Mouse (Mus musculus) liver, embryonic 14.5 days (tissue): ENCODE data around the gene Sgms2.

Experiments used
- CTCF ChIP-seq: IDR thresholded peaks from 2 replicates; pipeline ENCODE4 v1.5.1; 2016; ENCODE audit warnings: antibody characterized with exemption, low read depth, control low read depth
- EP300 ChIP-seq: IDR thresholded peaks from 2 replicates; pipeline ENCODE4 v1.6.1; 2016; ENCODE audit warnings: antibody characterized with exemption, low read depth

- peak; percentile 62 for TF ChIP-seq CTCF
- TF ChIP-seq EP300 = no peak
These were observed 191.3 kb downstream of the Sgms2 start for GRCm38 (mm10) chr3:131299908-131300307.
